Mouse (Mus musculus): Measurements from ENCODE around the gene Zfhx2.
A peak's percentile ranks its signal among the peaks of the same experiment; 100 is the strongest.

Zfhx2 gene

GRCm38 (mm10) chr14:55092011-55092577 is at the start of gene Zfhx2:
Gene Zfhx2, minus strand, starts transcription at chr14:55092324.
- DNase-seq: peak; percentile 96

- DNase-seq: no peak
Observed at GRCm38 (mm10) chr14:55139313-55139712, 47.2 kb upstream of the Zfhx2 start.

- no peak for DNase-seq
Observed at GRCm38 (mm10) chr14:55135676-55136075, 43.6 kb upstream of the Zfhx2 start.

- DNase-seq: no peak
Observed at GRCm38 (mm10) chr14:55126521-55126920, 34.4 kb upstream of the Zfhx2 start.

DNA sequence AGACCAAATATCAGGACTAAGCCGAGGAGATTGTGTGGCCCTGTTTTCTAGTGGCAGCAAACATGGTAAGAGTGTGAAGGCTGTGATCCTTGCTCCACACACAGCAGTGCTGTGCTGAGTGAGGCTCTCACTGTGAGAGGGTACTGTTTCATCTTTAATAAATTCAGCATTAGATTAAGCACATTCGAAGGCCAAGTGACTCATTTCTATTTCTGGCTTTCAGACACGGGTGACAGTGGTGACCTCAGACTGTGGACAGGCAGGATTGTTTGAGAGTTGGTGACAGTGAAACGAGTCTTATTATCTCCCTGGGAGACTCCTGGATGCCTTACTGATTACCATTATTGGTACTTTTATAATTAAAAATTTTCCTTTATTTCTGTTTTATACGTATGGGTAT is 33.6 kb upstream of the Zfhx2 start:
- DNase-seq: no peak

GRCm38 (mm10) chr14:55122359-55122758 is 30.2 kb upstream of the Zfhx2 start:
- no peak for DNase-seq

GRCm38 (mm10) chr14:55121947-55122346 is 29.8 kb upstream of the Zfhx2 start:
- DNase-seq: peak; percentile 68 to 85

DNA sequence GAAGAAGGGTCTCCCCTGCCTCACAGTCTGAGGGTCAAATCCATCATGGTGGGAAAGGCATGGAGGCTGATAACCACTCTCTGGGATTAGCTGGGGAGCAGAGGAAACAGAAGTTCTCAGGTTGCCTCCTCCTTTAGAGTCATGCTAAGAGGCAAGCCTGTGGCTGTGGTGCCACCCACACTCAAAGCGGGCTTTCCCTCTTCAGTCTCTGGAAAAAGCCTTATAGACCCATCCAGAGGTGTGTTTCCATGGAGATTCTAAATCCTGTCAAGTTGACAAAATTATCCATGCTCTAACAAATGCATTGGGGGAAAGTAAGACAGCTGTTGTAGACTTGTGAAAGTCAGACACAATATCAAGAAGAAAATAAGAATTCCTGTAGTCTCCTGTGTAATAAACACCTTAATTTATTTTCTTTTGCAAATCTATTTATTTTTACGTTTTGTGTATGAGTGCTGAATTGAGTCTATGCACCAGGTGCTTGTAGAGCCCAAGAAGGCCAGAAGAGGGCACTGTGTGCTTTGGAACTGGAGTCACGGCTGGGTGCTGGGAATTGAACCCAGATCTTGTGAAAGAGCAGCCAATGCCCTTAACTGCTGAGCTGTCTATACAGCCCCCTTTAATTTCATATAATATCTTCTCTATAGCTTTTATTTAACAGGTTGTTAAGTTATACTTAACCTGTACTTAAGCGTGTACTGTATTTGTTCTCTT is 27.5 kb upstream of the Zfhx2 start:
- no peak for DNase-seq

- DNase-seq: no peak
Observed at GRCm38 (mm10) chr14:55118852-55119251, 26.7 kb upstream of the Zfhx2 start.

DNA sequence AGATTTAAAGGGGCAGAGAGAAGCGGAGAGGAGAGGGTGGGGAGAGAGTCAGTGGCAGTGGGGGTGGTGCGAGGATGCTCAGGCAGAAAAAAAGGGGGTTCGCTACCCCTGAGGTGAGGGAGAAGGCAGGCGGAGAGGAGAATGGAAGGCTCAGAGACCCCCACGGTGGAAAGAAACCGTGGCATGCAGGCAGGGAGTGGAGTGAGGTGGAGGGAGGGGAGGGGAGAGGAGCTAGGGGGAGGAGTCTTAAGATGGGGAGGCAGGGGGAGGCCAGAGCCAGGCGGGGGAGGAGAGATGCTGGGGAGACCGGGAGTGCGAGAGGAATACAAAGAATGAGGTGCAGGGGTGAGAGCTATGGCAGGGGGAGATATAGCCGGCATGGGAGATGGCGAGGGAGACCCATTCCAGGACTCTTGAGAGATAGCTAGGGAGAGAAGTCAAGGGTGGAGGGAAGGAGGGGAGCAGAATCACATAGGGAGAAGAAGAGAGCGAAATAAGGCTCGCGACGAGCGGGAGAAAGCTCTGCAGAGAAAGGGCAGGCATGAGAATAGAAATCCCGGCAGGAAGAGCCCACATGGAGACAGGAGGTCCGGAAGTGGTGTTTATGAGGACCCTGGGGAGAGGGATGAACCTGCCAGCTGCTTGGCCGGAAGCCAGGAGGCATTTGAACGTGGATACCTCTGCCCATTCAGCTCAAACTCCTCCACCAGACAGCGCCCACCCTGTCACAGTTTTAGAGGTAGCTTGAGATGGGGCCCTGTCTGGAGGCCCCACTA is 24.5 kb upstream of the Zfhx2 start, which contains the start of gene Jph4:
Gene Jph4 (minus strand): TSS at position 511 of the 776 bp plus-strand sequence.
- DNase-seq: no peak

GRCm38 (mm10) chr14:55115846-55116245 is 23.7 kb upstream of the Zfhx2 start:
- DNase-seq: no peak

DNA sequence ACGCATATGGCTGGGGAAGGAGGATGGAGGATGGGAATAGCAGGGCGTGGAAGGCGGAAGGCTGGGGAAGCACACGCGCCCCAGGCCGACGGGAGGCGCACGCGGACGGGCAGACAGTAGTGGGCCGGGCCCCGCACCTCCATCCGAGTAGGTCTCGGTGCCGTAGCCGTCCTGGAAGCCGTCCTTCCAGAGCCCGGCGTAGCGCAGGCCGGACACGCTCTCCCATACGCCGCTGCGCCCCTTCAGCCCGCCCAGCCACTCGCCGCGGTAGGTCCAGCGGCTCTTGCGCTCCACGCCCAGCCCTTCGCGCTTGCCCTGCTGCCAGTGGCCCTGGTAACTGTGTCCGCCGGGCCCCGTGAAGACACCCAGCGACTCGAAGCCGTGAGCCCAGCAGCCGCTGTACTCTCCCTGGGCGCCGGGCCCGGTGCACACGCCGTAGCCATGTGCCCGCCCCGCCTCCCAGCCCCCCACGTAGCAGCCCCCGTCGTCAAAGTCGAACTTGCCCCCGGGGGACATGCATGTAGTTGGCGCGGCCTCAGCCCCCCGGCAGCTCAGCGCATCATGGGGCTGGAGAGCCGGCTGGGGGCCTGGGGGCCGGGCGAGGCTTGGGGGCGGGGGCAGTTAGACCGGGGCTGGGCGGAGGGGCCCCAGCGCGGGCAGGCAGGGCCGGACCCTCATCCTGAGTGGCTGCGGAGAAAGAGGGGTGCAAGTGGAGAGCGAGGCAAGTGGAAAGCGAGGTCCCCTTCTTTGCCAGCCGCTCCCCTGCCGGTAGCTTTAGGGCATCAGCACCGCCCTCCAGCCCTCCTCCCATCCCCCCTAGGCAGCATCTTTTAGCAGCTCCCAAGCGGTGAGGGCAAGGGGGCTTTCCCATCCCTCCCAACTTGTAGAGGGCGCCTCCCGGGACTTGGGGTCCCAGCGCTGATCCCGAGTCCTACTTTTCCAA is 22.9 kb upstream of the Zfhx2 start:
- DNase-seq: peak in 1 of 2 experiments; percentile 33

- DNase-seq: no peak
Observed at GRCm38 (mm10) chr14:55113975-55114645, 22.0 kb upstream of the Zfhx2 start.

- no peak for DNase-seq
Observed at GRCm38 (mm10) chr14:55113351-55113974, 21.3 kb upstream of the Zfhx2 start.

- no peak for DNase-seq
Observed at GRCm38 (mm10) chr14:55111720-55112119, 19.6 kb upstream of the Zfhx2 start.

GRCm38 (mm10) chr14:55110076-55110475 is 18.0 kb upstream of the Zfhx2 start:
- DNase-seq: no peak

DNA sequence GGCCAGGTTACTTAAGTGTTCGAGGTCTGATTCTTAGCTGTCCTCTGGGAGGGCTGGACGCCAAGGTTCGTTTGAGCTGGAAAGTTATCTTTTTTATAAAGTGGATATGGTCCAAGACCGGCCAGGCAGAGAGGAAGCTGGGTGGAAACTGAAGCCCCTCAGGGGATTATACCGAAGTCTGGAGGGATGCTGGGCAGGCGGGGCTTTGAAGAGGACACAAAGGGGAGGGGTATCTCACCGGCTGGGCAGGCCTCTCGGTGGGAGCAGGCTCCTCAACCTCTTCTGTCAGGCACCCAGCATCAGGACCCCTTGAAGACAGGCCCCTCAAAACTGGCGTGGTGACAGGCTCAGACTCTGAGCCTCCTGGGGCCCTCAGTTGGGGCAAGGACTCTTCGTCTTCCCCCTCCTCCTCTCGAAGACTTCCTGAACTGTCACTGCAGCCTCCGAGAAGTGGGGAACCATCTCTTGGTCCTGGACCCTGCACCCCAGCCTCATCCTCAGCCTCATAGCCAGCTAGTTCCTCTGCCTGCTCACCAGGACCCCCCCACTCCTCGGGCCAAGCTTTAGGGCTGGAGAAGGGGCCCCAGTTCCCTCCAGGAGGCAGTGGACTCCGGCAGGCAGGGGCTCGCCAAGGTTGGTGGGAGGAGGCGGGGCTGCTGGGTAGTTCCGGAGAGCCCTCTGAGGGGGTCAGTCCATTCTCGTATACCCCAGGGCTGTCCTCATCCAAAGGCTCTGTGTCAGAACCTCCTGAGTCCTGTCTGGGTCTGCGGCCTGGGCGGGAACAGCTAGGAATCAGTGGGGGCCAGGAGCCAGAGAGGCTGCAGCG is 17.1 kb upstream of the Zfhx2 start:
- DNase-seq: no peak

DNA sequence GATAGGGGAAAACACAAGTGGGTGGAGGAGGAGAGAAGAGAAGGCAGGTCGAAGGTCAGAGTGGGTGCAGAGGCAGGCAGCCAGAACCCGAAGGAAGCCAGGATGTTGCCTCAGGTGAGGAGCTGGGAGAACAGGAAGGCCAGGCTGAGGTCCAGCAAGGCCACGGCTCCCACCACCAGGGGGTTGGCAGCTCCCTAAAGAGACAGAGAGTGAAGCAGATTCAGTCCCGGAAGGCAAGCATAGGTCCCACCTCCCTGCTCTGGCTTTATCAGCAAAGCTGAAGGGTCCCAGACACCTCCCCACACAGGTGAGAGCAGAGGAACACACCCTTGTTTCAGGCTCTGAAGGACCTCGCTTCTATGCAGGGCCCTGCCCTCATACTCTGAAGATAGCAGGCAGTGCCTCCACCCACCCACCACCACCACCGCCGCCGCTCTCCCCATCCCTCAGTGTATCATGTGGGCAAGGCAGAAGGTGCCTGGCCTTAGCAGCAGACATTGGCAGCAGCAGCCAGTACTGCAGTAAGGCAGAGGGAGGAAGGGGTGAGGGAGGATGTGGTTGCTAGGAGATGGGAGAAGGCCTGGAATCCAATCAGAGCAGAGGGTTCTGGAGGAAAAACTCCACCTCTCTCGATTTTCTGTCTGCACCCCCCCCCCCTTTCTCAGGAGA is 16.2 kb upstream of the Zfhx2 start:
- no peak for DNase-seq

DNA sequence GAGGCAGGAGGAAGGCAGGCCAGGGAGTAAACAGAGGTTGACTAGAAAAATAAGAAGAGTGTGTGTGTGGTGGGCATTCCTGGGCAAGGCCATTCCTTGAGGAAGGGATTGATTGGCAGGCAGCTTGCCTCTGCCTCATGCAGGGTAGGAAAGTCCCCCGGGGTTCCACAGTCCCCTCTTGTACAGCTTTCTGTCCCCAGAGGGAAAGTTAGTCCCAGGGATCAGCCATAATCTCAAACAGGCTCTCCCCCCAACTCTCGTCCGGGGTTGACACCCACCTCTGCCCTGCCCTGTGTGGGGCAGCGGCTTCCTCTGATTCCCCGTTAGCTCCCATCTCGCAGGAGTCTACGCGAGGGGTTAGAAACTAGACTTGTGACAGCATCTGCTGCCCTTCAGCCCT is 14.9 kb upstream of the Zfhx2 start:
- DNase-seq: no peak
